Mouse (Mus musculus) limb, embryonic 15.5 days (tissue): Measurements from ENCODE around the gene Prrx2. TPM values are rescaled to one million over a fixed set of nuclear protein-coding genes. Genes with fewer than 3 reads are reported as not detected.
A peak's percentile ranks its signal among the peaks of the same experiment; 100 is the strongest.

ENCODE experiments used
- ATAC-seq: fragments of 200-750 bp; cut with Nextera tagmentation; 2 replicates; pipeline ENCODE4 v1.8.0; 2017; ENCODE audit warnings: low read depth, moderate TSS enrichment; ENCODE audit not compliant: insufficient number of reproducible peaks, low FRiP score, low TSS enrichment
- H3K27ac ChIP-seq: fragments of 300-500 bp; sonication (generic); 2 replicates; pipeline ENCODE4 v1.5.1; 2015; ENCODE audit warnings: moderate library complexity, mild to moderate bottlenecking, inconsistent platforms
- H3K27me3 ChIP-seq: fragments of 300-500 bp; sonication (generic); 2 replicates; pipeline ENCODE4 v1.6.1; 2015; ENCODE audit warnings: inconsistent platforms
- H3K36me3 ChIP-seq: fragments of 300-500 bp; sonication (generic); 2 replicates; pipeline ENCODE4 v1.6.1; 2015; ENCODE audit warnings: inconsistent platforms
- H3K4me1 ChIP-seq: fragments of 300-500 bp; sonication (generic); 2 replicates; pipeline ENCODE4 v1.6.1; 2015; ENCODE audit warnings: inconsistent platforms
- H3K4me2 ChIP-seq: fragments of 300-500 bp; sonication (generic); 2 replicates; pipeline ENCODE4 v1.6.1; 2015; ENCODE audit warnings: mild to moderate bottlenecking, inconsistent platforms
- H3K4me3 ChIP-seq: fragments of 300-500 bp; sonication (generic); 2 replicates; pipeline ENCODE4 v1.5.1; 2015; ENCODE audit warnings: mild to moderate bottlenecking, inconsistent platforms
- H3K9ac ChIP-seq: fragments of 300-500 bp; sonication (generic); 2 replicates; pipeline ENCODE4 v1.6.1; 2015; ENCODE audit warnings: inconsistent platforms
- H3K9me3 ChIP-seq: fragments of 300-500 bp; sonication (generic); 2 replicates; pipeline ENCODE4 v1.6.1; 2016; ENCODE audit warnings: inconsistent platforms
- WGBS: fragments of 180-500 bp; shearing (Covaris S2); methylation state at CpG from one replicate; pipeline ENCODE4 v1.1.7; 2015; 5-methylcytosine and 5-hydroxymethylcytosine counted together
- polyA plus RNA-seq: library from polyadenylated mRNA; unstranded; fragments of >200 nt; fragmentation: Nextera tagmentation; extraction: Ambion mirVana; gene quantifications from 2 replicates; pipeline ENCODE4 v1.2.1, GENCODE M21; 2015

Gene Prrx2
- polyA plus RNA-seq, 1 experiment from 2014 or later: 65.0 TPM

DNA sequence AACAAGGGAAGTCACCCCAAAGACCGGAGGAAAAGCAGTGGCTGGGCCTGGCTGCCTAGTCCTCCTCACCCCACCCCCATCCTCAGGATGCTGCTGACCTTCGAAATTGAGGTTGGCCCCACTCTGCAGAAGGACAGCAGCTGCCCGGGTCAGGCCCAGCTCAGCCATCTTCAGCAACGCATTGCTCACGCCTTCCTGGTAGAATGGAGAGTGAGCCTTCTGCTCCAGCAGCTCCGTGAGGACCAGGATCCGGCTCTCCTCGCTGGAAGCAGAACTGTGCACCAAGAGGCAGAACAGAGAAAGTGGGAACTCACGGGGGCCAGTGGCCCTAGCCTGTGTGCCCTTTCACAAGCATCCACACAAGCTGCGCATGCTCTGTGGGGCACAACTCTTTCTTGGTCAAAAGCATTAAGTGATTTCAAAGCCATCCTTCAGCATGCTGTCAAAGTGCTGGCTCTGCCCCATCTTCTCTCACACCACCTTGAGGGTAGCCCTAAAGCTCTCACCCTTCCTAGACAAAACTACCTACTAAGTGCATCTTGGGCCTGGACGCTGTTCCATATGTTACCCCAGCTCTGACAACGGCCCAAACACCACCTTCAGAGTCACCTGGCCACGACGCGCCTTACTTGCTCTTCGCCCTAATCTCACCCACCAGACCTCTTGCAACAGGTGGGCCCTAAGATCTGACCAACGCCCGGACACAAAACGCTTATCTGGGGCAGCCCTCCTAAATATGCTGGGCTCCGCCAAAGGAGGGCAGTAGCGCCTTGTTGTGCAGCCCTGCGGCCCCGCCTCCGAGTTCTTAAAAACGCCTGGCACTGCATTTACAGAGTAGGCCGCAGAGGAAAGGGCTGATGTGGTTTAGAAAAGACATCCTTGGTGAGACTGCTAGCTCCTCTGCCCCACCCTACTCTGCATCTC lies 7.7 kb upstream of the Prrx2 start:
- Histone ChIP-seq H3K4me1 (peaks cover 35% of the 10 kb centered on the region), H3K9ac (peak overlapping the region; percentile 86), H3K9me3 (no peaks in the 10 kb centered on the region), H3K4me3 (peak overlapping the region; percentile 90), H3K36me3 (peaks cover 46% of the 10 kb centered on the region), H3K4me2 (peak overlapping the region; percentile 81), H3K27ac (peak overlapping the region; percentile 77), H3K27me3 (no peaks in the 10 kb centered on the region)
- no peak for ATAC-seq
- WGBS: 33% methylated on average over 26 of the region's 26 CpGs

DNA sequence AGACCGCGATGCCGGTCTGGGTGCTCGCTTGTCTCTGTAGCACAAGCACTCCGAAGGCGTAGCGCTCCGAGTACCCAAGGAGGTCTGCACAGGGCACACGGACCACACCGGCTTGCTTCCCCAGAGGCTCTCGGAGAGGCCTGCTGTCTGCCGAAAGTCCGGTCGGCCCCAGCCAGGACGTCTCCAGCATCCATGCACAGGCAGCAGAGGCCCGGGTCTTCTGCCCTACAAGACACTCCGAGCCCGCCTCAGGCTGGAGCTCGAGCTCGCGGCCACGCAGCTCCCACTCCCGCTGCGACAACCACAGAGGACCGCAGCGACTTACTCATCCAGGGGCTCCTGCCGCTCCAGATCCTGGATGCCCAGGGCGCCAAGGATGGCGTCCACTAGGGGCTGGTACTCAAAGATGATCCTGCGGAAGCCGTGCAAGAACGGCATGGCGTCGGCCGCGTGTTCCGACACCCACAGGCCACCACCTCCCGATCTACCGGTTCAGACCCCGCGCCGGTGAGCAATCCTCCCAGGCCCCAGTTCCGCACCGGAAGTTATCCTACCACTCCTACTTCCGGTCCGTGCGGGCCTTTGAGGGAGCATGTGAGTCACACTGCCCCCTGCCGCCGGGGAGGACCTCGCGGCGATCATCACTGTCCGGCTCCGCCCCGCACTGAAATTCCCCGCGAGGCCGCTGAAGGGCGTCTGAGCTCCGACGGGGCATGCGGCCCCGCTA lies 6.9 kb upstream of the Prrx2 start:
- H3K4me2 ChIP-seq: peak overlapping the region; percentile 81
- H3K4me3 ChIP-seq: peak overlapping the region; percentile 90
- peak overlapping the region; percentile 77 for H3K27ac ChIP-seq
- WGBS: under 1% methylated on average over 63 of the region's 63 CpGs
- H3K9ac ChIP-seq: peak overlapping the region; percentile 86
- H3K27me3 ChIP-seq: no peaks in the 10 kb centered on the region
- peak; percentile 76 for ATAC-seq
- peaks cover 31% of the 10 kb centered on the region for H3K4me1 ChIP-seq
- peaks cover 38% of the 10 kb centered on the region for H3K36me3 ChIP-seq
- no peaks in the 10 kb centered on the region for H3K9me3 ChIP-seq

DNA sequence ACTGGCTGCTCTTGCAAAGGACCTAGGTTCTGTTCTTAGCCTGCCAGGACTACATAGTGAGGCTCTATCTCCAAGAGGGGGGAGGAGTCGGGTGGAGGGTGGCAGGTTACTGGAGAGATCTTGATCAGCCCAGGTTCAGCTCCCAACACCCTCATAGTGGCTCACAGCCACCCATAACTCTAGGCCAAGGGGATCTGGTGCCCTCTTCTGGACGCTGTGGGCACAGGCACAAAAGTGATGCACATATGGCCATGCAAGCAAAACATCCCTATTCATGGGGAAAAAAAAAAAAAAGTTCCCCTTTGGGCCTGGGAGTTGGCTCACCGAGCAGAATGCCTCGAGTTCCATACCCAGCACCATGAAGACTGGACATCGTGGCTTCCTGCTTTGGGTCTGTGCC lies 5.5 kb upstream of the Prrx2 start:
- peaks cover 35% of the 10 kb centered on the region for H3K4me1 ChIP-seq
- no peak overlapping the region for H3K4me2 ChIP-seq
- ATAC-seq: no peak
- no peaks in the 10 kb centered on the region for H3K9me3 ChIP-seq
- peaks cover 24% of the 10 kb centered on the region for H3K36me3 ChIP-seq
- WGBS: 34% methylated on average over 5 of the region's 5 CpGs
- no peak overlapping the region for H3K9ac ChIP-seq
- no peak overlapping the region for H3K4me3 ChIP-seq
- no peak overlapping the region for H3K27ac ChIP-seq
- H3K27me3 ChIP-seq: no peaks in the 10 kb centered on the region

DNA sequence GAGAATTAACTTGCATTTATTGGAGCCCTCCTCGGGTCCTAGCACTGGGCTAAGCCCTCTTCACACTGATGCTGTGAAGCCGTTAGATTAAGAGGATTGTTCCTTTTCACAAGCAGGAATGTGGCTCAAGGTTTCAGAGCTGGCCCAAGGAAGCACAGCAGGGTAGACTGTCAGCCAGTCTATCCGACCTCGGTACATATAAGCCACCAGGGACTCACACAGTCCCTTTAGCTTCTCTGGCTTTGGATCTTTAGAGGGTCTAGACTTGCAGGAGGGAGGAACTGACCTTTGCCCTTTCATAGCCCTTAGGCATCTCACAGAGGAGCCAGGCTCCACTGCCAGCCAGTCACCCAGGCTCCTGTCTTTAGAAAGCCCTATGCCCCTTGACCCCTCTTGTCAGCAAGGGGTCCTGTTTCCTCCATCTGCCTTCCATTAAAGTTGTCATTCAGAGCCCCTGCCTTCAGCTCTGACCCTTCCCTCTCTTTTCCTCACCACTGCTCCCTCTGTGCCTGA lies 4.4 kb upstream of the Prrx2 start, which contains the start of gene Asb6:
Gene Asb6, minus strand, starts transcription at position 51 of the 513 bp plus-strand sequence.
- Histone ChIP-seq H3K27me3 (no peaks in the 10 kb centered on the region), H3K4me1 (peaks cover 44% of the 10 kb centered on the region), H3K4me2 (no peak within 1 kb of the TSS), H3K9me3 (no peaks in the 10 kb centered on the region), H3K27ac (no peak within 1 kb of the TSS), H3K4me3 (no peak within 1 kb of the TSS), H3K9ac (no peak within 1 kb of the TSS), H3K36me3 (peaks cover 14% of the 10 kb centered on the region)
- 13% methylated on average over 4 of the region's 4 CpGs for WGBS
- no peak for ATAC-seq

DNA sequence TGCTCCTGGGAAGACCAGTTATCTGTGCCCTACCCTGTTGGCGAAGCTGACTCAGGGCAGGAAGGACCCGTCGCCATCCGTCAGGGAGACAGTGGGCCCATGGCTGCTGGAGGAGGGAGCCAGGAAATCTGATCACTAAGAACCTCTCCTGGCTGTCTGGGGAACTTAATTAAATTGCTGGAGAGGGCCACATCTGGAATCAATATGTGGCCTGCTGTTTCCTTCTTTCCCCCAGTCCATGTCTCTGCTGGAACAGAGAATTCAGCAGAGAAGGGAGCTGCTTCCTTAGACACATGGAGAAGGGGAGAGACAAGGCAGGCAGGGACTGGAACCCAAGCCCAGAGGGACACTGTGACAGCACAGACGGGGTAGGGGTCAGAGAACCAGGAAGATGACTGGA lies 1.1 kb upstream of the Prrx2 start:
- no peaks in the 10 kb centered on the region for H3K9me3 ChIP-seq
- ATAC-seq: peak; percentile 53; the same call in 1 of the 2 replicates
- H3K4me1 ChIP-seq: peaks cover 44% of the 10 kb centered on the region
- no peaks in the 10 kb centered on the region for H3K36me3 ChIP-seq
- no peak overlapping the region for H3K9ac ChIP-seq
- no peaks in the 10 kb centered on the region for H3K27me3 ChIP-seq
- no peak overlapping the region for H3K4me3 ChIP-seq
- WGBS: 17% methylated on average over 5 of the region's 5 CpGs
- H3K27ac ChIP-seq: peak overlapping the region; percentile 93
- H3K4me2 ChIP-seq: peak overlapping the region; percentile 1; the same call in 1 of the 2 replicates

DNA sequence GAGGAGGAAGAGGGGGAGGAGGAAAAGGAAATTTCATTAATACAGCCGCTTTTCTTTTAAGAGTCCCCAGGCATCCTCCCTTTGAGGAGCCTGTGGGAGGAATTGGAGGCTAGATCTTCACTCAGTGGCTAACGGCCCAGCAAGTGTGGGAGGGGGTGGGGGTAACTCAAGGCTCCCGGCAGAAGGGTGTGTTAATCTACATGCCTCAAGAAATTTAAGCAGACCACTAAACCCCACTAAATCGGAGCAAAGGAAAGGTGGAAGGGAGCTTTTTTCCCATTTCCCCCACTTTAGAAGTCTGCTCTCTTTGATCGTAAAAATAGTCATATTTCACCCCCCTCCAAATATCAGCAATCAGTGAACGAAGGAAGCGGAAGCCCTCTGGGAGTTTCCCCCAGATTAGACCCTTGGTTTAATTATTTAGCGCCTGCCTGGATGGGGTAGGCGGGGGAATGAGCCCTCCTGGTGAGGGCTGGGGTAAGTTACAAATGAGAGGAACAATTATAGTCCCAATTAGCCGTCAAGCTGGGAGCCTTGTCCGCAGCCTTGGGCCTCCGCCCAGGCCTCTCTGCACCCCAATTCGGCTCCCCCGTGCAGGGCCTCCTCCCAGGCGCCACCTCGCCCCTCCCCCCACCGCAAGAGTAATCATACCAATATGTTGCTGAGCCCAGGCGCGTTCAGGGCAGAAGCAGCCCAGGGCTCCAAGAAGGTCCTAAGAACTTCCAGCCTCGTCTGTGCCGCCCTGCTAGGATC lies 1.6 kb downstream of the Prrx2 start:
- Histone ChIP-seq H3K9ac (no peak overlapping the region), H3K36me3 (no peaks in the 10 kb centered on the region), H3K27ac (peak overlapping the region; percentile 89), H3K4me3 (0 out of 2 replicates have a peak overlapping the region, but pooled peaks have one; percentile 4), H3K9me3 (no peaks in the 10 kb centered on the region), H3K4me1 (peaks cover 44% of the 10 kb centered on the region), H3K4me2 (peak overlapping the region; percentile 29), H3K27me3 (no peaks in the 10 kb centered on the region)
- WGBS: 5% methylated on average over 21 of the region's 21 CpGs
- peak; percentile 50; the same call in 1 of the 2 replicates for ATAC-seq

DNA sequence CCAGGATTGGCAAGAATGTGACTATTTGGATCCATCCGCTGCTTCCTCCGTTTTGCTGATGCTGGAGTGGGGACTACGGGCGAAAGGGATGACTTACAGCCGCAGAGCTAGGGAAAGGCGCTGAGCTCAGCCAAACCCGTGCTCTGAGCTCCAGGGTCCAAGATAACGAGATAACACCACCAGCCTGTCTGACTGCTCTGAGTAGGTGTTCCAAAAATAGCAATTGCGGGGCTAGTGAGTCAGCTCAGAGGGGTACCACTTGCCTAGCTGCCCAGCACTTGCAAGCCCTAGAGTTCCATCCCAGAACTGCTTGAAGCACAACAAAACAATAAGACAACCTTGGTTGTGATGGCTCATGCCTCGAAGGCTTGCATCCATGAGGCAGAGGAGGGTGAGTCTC lies 7.8 kb downstream of the Prrx2 start:
- no peaks in the 10 kb centered on the region for H3K27me3 ChIP-seq
- H3K9ac ChIP-seq: no peak overlapping the region
- H3K4me2 ChIP-seq: no peak overlapping the region
- H3K9me3 ChIP-seq: no peaks in the 10 kb centered on the region
- no peak overlapping the region for H3K4me3 ChIP-seq
- peaks cover 29% of the 10 kb centered on the region for H3K4me1 ChIP-seq
- no peak for ATAC-seq
- 40% methylated on average over 10 of the region's 10 CpGs for WGBS
- H3K27ac ChIP-seq: no peak overlapping the region
- H3K36me3 ChIP-seq: no peaks in the 10 kb centered on the region

DNA sequence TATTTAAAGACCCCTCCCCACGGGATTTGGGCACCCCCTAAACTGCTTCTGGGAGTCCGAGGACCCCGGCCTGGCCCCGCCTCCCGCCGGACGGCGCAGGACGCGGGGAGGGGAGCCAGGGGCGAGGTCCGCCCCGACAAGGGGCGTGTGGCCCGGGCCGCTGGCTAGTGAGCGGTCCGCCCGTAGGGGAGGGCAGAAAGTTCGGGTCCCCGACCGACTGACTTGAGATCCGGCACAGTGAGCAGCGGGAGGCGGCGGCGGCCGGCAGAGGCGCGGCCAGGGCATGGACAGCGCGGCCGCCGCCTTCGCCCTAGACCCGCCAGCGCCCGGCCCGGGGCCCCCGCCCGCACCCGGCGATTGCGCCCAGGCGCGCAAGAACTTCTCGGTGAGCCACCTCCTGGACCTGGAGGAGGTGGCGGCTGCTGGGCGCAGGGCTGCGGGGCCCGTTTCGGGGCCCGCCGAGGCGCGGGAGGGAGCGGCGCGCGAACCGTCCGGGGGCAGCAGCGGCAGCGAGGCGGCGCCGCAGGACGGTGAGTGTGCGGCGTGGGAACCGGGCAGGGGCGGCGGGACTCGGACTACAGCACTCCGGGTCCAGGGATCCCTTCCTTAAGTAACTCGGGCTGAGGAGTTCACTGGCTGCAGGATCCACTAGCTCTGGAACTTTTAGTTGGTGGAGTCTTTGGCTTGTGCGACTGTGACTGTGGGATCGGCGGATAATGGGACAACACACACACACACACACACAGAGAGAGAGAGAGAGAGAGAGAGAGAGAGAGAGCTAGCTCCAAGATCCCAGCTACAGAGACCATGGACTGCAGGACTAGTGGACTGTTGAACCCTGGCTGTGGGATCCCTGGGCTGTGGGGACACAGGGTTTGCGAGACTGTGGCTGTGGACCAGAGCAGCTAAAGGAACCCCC lies 10.6 kb downstream of the Prrx2 start:
- peak overlapping the region; percentile 88 for H3K9ac ChIP-seq
- peak; percentile 32; the same call in 1 of the 2 replicates for ATAC-seq
- H3K27me3 ChIP-seq: no peaks in the 10 kb centered on the region
- no peaks in the 10 kb centered on the region for H3K9me3 ChIP-seq
- under 1% methylated on average over 77 of the region's 80 CpGs for whole genome bisulfite sequencing
- H3K27ac ChIP-seq: peak overlapping the region; percentile 85
- peak overlapping the region; percentile 73 for H3K4me3 ChIP-seq
- peaks cover 45% of the 10 kb centered on the region for H3K4me1 ChIP-seq
- H3K36me3 ChIP-seq: no peaks in the 10 kb centered on the region
- H3K4me2 ChIP-seq: peak overlapping the region; percentile 76

DNA sequence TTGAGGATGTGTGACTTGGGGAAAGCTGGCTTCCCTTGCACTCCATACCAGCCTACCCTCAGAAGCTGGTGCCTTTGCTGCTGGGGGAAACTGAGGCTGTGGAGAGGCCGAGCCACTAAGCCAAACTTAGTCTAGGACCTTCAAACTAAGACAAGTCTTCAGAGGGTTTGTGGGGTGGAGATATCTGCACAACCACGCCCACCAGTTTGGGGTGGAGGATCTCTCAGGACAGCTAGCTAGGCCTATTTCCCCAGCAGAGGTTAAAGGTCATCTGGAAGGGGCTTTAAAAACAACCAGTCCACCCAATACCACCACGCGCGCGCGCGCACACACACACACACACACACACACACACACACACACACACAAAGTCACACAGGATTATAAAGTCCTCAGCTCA lies 11.5 kb downstream of the Prrx2 start:
- no peaks in the 10 kb centered on the region for H3K9me3 ChIP-seq
- no peaks in the 10 kb centered on the region for H3K27me3 ChIP-seq
- 43% methylated on average over 8 of the region's 8 CpGs for WGBS
- H3K4me2 ChIP-seq: peak overlapping the region; percentile 76
- H3K9ac ChIP-seq: peak overlapping the region; percentile 88
- no peaks in the 10 kb centered on the region for H3K36me3 ChIP-seq
- ATAC-seq: no peak
- H3K4me3 ChIP-seq: peak overlapping the region; percentile 73
- peak overlapping the region; percentile 85 for H3K27ac ChIP-seq
- peaks cover 54% of the 10 kb centered on the region for H3K4me1 ChIP-seq

DNA sequence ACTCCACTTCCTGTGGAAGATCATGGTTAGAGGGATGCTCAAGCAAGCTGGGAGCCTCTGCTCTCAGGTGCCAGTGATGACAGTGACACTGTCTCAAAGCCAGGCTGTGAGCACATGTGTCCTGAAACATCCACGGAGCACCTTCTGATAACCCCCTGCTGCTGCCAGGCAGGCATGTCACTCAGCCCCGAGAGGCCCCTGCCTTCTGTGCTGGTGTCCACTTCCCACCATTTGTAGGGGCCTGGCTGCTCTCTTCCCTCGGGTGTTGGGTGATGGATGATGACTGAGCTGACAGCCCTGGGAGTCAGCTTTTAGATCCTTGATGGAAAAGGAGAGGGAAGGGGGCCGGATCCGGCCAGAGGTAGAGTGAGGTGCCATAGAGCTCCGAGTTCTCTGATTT lies 12.0 kb downstream of the Prrx2 start:
- H3K9ac ChIP-seq: peak overlapping the region; percentile 31
- peaks cover 59% of the 10 kb centered on the region for H3K4me1 ChIP-seq
- no peaks in the 10 kb centered on the region for H3K9me3 ChIP-seq
- no peaks in the 10 kb centered on the region for H3K27me3 ChIP-seq
- H3K4me2 ChIP-seq: peak overlapping the region; percentile 76
- H3K36me3 ChIP-seq: no peaks in the 10 kb centered on the region
- no peak for ATAC-seq
- H3K4me3 ChIP-seq: peak overlapping the region; percentile 73
- H3K27ac ChIP-seq: peak overlapping the region; percentile 85
- WGBS: 7% methylated on average over 6 of the region's 6 CpGs
